Mouse (Mus musculus): ENCODE measurements around the gene Atxn2. TPM values are rescaled to one million over a fixed set of nuclear protein-coding genes. Genes with fewer than 3 reads are reported as not detected.
"Not testable (repeated sequence)": the region's sequence is repeated elsewhere in the genome, so short reads cannot be mapped to it uniquely, and the experiment has no call there.

Gene Atxn2
- polyA plus RNA-seq, 1 experiment, result 174 TPM

GRCm38 (mm10) chr5:121720888-121721585 lies 9.9 kb downstream of the Atxn2 start:
- H3K4me1 ChIP-seq (ENCODE audit: control insufficient read depth, insufficient read depth, low read length), result peaks cover 13% of the 10 kb centered on the region
- no peak overlapping the region; the same call in 1 of the 2 replicates for H3K27ac ChIP-seq (ENCODE audit: insufficient read depth, low read length)
- no peak overlapping the region for H3K4me3 ChIP-seq (ENCODE audit: insufficient read depth, low read length)
- no peak for TF ChIP-seq CTCF (IDR thresholded peaks at IDR 0.05; ENCODE audit: borderline replicate concordance, insufficient read depth, low read length)
- TF ChIP-seq POLR2A (IDR thresholded peaks at IDR 0.05; ENCODE audit: low read depth, low read length), result no peak

DNA sequence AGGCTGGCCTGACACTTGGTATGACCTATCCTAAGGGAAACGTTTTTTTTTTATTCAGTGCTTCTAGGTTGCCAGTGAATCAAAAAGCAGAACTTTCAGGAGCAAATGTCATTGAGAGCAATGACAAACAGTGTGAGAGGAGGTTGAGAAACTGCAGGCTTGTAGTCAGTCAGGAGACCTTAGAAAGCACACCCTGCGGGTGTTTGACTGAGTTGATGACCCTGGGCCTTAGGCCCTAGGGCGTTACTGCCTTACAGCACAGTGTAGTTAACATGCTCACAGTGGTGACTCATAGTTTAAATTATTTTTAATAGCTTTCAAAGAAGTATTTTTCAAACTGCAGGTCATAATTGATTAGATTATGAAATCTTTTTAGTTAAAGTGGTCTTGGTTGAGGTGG lies 10.7 kb downstream of the Atxn2 start:
- Histone ChIP-seq H3K4me1 (ENCODE audit: control insufficient read depth, insufficient read depth, low read length) (peaks cover 13% of the 10 kb centered on the region), H3K4me3 (ENCODE audit: insufficient read depth, low read length) (no peak overlapping the region), H3K27ac (ENCODE audit: insufficient read depth, low read length) (no peak overlapping the region; the same call in 1 of the 2 replicates)
- TF ChIP-seq POLR2A (IDR thresholded peaks at IDR 0.05; ENCODE audit: low read depth, low read length) (no peak), CTCF (IDR thresholded peaks at IDR 0.05; ENCODE audit: borderline replicate concordance, insufficient read depth, low read length) (no peak)

DNA sequence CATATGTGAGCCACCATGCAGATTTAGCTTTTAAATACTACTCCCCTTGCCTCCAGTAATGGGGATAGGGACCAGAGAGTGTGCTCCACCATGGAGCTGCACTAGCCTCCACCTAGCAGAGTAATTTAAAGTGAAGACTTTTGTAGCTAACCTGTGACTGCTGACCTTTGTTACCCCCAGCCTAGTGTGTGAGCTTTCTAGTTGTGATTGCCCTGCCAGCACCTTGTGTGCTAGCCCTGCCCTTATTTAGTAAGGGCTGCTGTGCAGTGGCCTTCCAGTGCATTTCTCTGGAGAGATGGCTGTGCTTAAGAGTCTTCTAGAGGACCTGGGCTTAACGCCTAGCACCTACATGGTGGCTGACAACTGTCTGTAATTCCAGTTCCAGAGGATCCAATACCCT lies 13.5 kb downstream of the Atxn2 start:
- H3K4me1 ChIP-seq (ENCODE audit: control insufficient read depth, insufficient read depth, low read length), result peaks cover 10% of the 10 kb centered on the region
- TF ChIP-seq POLR2A (IDR thresholded peaks at IDR 0.05; ENCODE audit: low read depth, low read length) (no peak), CTCF (IDR thresholded peaks at IDR 0.05; ENCODE audit: borderline replicate concordance, insufficient read depth, low read length) (no peak)

DNA sequence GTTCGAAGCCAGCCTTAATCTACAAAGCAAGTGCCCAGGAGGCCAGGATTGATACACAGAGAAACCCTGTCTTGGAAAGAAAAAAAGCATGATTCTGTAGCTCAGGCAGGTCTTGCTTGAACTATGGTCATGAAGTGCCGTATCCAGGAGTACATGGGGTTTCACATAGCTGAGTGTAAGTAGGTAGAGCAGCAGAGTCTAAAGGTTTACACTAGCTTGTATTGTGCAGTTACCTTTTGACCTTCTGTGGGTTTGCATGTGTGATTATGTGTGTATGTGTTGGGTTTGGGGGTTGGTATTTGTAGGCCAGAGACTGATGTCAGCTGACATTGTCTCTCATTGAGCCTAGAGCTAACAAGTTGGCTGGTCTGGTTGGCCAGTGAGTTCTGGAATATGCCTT lies 18.9 kb downstream of the Atxn2 start:
- H3K27ac ChIP-seq (ENCODE audit: insufficient read depth, low read length), result no peak overlapping the region
- H3K4me1 ChIP-seq (ENCODE audit: control insufficient read depth, insufficient read depth, low read length), result no peaks in the 10 kb centered on the region
- H3K4me3 ChIP-seq (ENCODE audit: insufficient read depth, low read length), result no peak overlapping the region
- TF ChIP-seq POLR2A (IDR thresholded peaks at IDR 0.05; ENCODE audit: low read depth, low read length) (no peak), CTCF (IDR thresholded peaks at IDR 0.05; ENCODE audit: borderline replicate concordance, insufficient read depth, low read length) (no peak)

More for the DNA sequence above, 13.5 kb downstream of the Atxn2 start:
- Histone ChIP-seq H3K4me3 (ENCODE audit: insufficient read depth, low read length) (no peak overlapping the region), H3K27ac (ENCODE audit: insufficient read depth, low read length) (no peak overlapping the region)

DNA sequence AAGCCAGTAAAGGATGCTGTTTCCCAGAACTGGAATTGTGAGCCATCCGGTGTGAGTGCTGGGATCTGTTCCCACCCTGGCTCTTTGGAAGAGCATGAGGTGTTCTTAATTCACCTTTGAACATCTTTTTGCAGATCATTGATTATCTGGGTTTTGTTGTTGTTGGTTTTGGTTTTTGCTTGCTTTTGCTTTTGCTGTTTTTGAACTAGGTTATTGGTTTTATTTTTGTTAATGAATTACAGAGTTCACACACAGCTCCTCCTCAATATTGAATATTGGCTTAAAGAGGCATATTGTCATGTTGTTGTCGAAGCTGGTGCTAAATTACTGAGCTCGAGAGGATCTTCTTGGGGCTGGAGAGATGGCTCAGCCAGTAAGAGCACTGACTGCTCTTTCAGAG lies 25.5 kb downstream of the Atxn2 start:
- Histone ChIP-seq H3K27ac (ENCODE audit: insufficient read depth, low read length) (no peak overlapping the region), H3K4me3 (ENCODE audit: insufficient read depth, low read length) (no peak overlapping the region), H3K4me1 (ENCODE audit: control insufficient read depth, insufficient read depth, low read length) (no peaks in the 10 kb centered on the region)
- TF ChIP-seq POLR2A (IDR thresholded peaks at IDR 0.05; ENCODE audit: low read depth, low read length), result no peak

GRCm38 (mm10) chr5:121738162-121738561 lies 27.0 kb downstream of the Atxn2 start:
- H3K4me3 ChIP-seq (ENCODE audit: insufficient read depth, low read length); H3K27ac ChIP-seq (ENCODE audit: insufficient read depth, low read length); H3K4me1 ChIP-seq (ENCODE audit: control insufficient read depth, insufficient read depth, low read length): not testable (repeated sequence)

DNA sequence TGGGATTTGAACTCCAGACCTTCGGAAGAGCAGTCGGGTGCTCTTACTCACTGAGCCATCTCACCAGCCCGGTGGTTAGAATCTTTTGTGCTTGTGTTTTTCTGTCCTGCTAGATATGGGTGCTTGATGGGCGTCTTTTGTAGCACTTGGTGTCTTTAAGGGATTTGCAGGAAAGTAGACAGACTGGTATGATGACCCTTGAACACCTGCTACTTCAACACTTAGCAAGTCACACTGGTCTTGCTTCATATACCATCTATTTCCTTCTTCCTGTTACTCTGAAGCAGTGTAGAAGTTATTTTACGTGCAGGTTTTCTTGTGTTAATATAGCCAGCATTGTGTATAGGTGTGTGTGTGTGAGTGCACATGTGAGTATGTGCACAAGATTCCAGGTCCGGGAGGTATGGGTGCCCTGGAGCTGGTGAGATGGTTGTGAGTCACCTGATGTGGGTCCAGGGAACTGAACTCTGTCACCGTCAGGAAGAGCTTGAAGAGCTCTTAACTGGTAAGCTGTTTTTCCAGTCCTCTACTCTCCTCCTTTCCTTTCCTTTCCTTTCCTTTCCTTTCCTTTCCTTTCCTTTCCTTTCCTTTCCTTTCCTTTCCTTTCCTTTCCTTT lies 27.5 kb downstream of the Atxn2 start:
- Histone ChIP-seq H3K4me3 (ENCODE audit: insufficient read depth, low read length) (no peak overlapping the region), H3K4me1 (ENCODE audit: control insufficient read depth, insufficient read depth, low read length) (no peaks in the 10 kb centered on the region; the same call in 1 of the 2 replicates), H3K27ac (ENCODE audit: insufficient read depth, low read length) (no peak overlapping the region)
- TF ChIP-seq POLR2A (IDR thresholded peaks at IDR 0.05; ENCODE audit: low read depth, low read length), result no peak
- TF ChIP-seq CTCF (IDR thresholded peaks at IDR 0.05; ENCODE audit: borderline replicate concordance, insufficient read depth, low read length), result no peak

DNA sequence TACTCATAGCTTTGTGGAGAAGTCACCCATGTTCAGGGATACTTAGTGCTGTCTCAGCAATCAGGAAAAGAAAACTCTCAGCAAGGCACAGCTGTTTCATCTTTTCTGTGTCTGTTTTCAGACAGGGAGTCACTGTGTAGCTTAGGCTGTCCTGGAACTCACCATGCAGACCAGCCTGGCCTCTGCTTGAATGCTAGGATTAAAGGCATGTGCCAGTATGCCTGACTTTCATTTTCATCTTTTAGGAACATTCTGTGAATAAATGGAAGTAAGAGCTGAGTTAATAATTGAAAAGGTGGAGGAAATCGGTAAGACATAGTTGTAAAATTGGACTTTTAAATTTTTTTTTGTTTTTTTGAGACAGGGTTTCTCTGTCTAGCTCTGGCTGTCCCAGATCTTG lies 29.4 kb downstream of the Atxn2 start:
- H3K27ac ChIP-seq (ENCODE audit: insufficient read depth, low read length), result no peak overlapping the region
- H3K4me1 ChIP-seq (ENCODE audit: control insufficient read depth, insufficient read depth, low read length), result no peaks in the 10 kb centered on the region; the same call in 1 of the 2 replicates
- no peak overlapping the region for H3K4me3 ChIP-seq (ENCODE audit: insufficient read depth, low read length)
- TF ChIP-seq CTCF (IDR thresholded peaks at IDR 0.05; ENCODE audit: borderline replicate concordance, insufficient read depth, low read length), result no peak
- TF ChIP-seq POLR2A (IDR thresholded peaks at IDR 0.05; ENCODE audit: low read depth, low read length), result no peak

DNA sequence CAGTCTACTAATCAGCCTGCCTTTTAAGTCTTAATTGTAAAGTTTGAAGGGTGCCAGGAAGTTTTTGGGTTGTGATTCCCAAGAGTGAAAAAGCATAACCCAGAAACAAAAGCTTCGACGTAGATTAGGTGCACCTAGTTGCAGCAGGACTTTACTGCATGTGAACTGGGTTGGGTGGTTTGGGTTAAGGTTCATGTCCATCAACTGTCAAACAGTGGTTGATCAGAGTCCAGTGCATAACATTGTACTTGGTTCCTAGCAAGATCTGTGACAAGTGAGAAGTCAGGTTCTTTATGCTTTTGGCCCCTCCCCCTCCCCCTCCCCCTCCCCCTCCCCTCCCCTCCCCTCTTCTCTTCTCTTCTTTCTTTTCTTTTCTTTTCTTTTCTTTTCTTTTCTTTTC lies 31.8 kb downstream of the Atxn2 start:
- TF ChIP-seq CTCF (IDR thresholded peaks at IDR 0.05; ENCODE audit: borderline replicate concordance, insufficient read depth, low read length) (no peak), POLR2A (IDR thresholded peaks at IDR 0.05; ENCODE audit: low read depth, low read length) (no peak)
- Histone ChIP-seq H3K4me3 (ENCODE audit: insufficient read depth, low read length) (no peak overlapping the region), H3K27ac (ENCODE audit: insufficient read depth, low read length) (no peak overlapping the region), H3K4me1 (ENCODE audit: control insufficient read depth, insufficient read depth, low read length) (no peaks in the 10 kb centered on the region; the same call in 1 of the 2 replicates)

DNA sequence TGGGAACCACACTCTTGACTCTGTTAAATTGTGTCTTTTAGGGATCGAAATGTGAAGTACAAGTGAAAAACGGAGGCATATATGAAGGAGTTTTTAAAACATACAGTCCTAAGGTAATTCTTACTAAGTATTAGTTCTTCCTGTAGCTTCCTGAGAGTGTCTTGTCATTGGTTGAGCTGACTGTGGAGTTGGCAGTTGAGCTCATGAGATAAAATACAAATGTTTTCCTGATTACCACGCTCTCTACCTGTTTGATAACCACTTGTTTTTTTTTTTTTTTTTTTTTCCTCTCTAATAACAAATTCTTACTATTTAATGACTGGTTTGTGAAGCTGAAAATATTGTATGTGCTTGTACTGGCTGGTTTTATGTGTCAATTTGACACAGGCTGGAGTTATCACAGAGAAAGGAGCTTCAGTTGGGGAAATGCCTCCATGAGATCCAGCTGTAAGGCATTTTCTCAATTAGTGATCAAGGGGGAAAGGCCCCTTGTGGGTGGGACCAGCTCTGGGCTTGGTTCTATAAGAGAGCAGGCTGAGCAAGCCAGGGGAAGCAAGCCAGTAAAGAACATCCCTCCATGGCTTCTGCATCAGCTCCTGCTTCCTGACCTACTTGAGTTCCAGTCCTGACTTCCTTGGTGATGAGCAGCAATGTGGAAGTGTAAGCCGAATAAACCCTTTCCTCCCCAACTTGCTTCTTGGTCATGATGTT lies 36.9 kb downstream of the Atxn2 start:
- H3K27ac ChIP-seq (ENCODE audit: insufficient read depth, low read length); H3K4me3 ChIP-seq (ENCODE audit: insufficient read depth, low read length); H3K4me1 ChIP-seq (ENCODE audit: control insufficient read depth, insufficient read depth, low read length): not testable (repeated sequence)

All from embryonic fibroblast, embryonic 13.5 days (primary cell).